Mouse (Mus musculus) liver, embryonic 13.5 days (tissue): ENCODE data around the gene Slc47a2. TPM values are rescaled to one million over a fixed set of nuclear protein-coding genes. Genes with fewer than 3 reads are reported as not detected.

ENCODE experiments used
- ATAC-seq: fragments of 200-750 bp; cut with Nextera tagmentation; 2 replicates; pipeline ENCODE4 v1.8.0; 2017; ENCODE audit warnings: low read depth, mild to moderate bottlenecking, moderate number of reproducible peaks, moderate library complexity
- DNase-seq: peaks from one replicate; pipeline ENCODE4 v3.0.0; 2022
- H3K27ac ChIP-seq: fragments of 300-500 bp; sonication (generic); 2 replicates; pipeline ENCODE4 v1.5.1; 2015; ENCODE audit warnings: moderate library complexity, mild to moderate bottlenecking, inconsistent platforms
- H3K27me3 ChIP-seq: fragments of 300-500 bp; sonication (generic); 2 replicates; pipeline ENCODE4 v1.6.1; 2015; ENCODE audit warnings: mild to moderate bottlenecking, inconsistent platforms
- H3K36me3 ChIP-seq: fragments of 300-500 bp; sonication (generic); 2 replicates; pipeline ENCODE4 v1.6.1; 2015; ENCODE audit warnings: mild to moderate bottlenecking, inconsistent platforms
- H3K4me1 ChIP-seq: fragments of 300-500 bp; sonication (generic); replicated peaks from 2 replicates; pipeline ENCODE4 v1.6.1; 2015; ENCODE audit warnings: inconsistent platforms
- H3K4me2 ChIP-seq: fragments of 300-500 bp; sonication (generic); 2 replicates; pipeline ENCODE4 v1.6.1; 2015; ENCODE audit warnings: inconsistent platforms, mild to moderate bottlenecking, moderate library complexity
- H3K4me3 ChIP-seq: fragments of 300-500 bp; sonication (generic); replicated peaks from 2 replicates; pipeline ENCODE4 v1.5.1; 2015; ENCODE audit warnings: mild to moderate bottlenecking, inconsistent platforms
- H3K9ac ChIP-seq: fragments of 300-500 bp; sonication (generic); 2 replicates; pipeline ENCODE4 v1.6.1; 2015; ENCODE audit warnings: mild to moderate bottlenecking, inconsistent platforms
- H3K9me3 ChIP-seq: fragments of 300-500 bp; sonication (generic); replicated peaks from 2 replicates; pipeline ENCODE4 v1.6.1; 2016; ENCODE audit warnings: inconsistent platforms
- WGBS: fragments of 180-500 bp; shearing (Covaris S2); methylation state at CpG from one replicate; pipeline ENCODE4 v1.1.7; 2015; ENCODE audit not compliant: insufficient replicate concordance; 5-methylcytosine and 5-hydroxymethylcytosine counted together
- polyA plus RNA-seq: library from polyadenylated mRNA; unstranded; fragments of >200 nt; fragmentation: Nextera tagmentation; extraction: Ambion mirVana; gene quantifications from 2 replicates; pipeline ENCODE4 v1.2.1, GENCODE M21; 2015

The Slc47a2 gene
- polyA plus RNA-seq, 1 experiment from 2014 or later, result 0.09 TPM

GRCm38 (mm10) chr11:61278445-61279077 is 64.1 kb downstream of the Slc47a2 start:
- Histone ChIP-seq H3K9me3 (no peaks in the 10 kb centered on the region), H3K4me2 (no peak overlapping the region), H3K9ac (no peak overlapping the region), H3K4me3 (no peak overlapping the region), H3K27me3 (no peaks in the 10 kb centered on the region), H3K36me3 (no peaks in the 10 kb centered on the region), H3K4me1 (peaks cover 32% of the 10 kb centered on the region), H3K27ac (no peak overlapping the region)
- WGBS, result 47% methylated on average over 8 of the region's 8 CpGs
- ATAC-seq (no peak), DNase-seq (no peak)

DNA sequence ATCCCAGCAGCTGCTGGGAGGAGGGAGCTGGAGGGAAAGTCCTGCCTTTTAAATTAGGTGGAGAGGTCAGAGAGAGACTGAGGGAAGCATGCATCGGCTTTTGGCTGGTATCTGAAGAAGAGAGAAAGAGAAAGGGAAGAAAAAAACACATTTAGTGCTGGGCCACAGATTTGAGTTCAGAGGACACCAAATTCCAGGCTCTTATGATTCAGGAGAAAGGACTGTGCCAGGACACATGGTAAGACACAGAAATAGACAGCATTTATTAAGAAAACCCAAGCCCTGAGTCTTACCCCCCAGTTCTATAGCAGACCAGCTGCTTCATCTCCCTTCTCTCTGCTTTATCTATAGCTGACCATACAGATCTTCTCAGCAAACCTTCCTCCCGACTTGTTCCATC is 64.7 kb downstream of the Slc47a2 start:
- Histone ChIP-seq H3K27ac (no peak overlapping the region), H3K9ac (no peak overlapping the region), H3K27me3 (no peaks in the 10 kb centered on the region), H3K36me3 (no peaks in the 10 kb centered on the region), H3K4me1 (peaks cover 32% of the 10 kb centered on the region), H3K4me2 (no peak overlapping the region), H3K4me3 (no peak overlapping the region), H3K9me3 (no peaks in the 10 kb centered on the region)
- DNase-seq (no peak), ATAC-seq (no peak)
- 34% methylated on average over 2 of the region's 2 CpGs for WGBS

- Histone ChIP-seq H3K4me2 (no peak overlapping the region), H3K4me3 (no peak overlapping the region), H3K27ac (no peak overlapping the region), H3K9me3 (no peaks in the 10 kb centered on the region), H3K36me3 (no peaks in the 10 kb centered on the region), H3K4me1 (peaks cover 32% of the 10 kb centered on the region), H3K9ac (no peak overlapping the region), H3K27me3 (no peaks in the 10 kb centered on the region)
- ATAC-seq (no peak), DNase-seq (no peak)
- 29% methylated on average over 3 of the region's 3 CpGs for WGBS
These were observed 66.2 kb downstream of the Slc47a2 start for GRCm38 (mm10) chr11:61276482-61276881.

DNA sequence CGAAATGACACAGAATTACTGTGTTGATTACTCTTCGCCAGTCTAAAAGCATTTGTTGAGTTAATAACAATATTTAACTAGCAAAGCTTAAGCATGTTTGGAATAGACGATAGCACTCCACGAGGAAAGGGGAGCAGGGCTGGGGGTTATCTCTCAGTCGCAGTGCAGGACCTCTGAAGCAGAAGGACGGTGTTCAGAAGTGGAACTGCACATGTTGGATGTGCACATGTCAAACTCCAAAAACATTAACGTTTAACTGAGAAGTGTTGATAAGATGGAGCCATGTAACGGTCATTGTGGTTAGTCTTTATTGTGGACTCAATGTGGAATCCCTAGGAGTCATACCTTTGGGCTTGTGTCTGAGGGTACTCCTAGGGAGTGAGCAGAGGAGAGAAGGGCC is 67.6 kb downstream of the Slc47a2 start:
- 21% methylated on average over 8 of the region's 8 CpGs for WGBS
- Histone ChIP-seq H3K4me1 (peaks cover 32% of the 10 kb centered on the region), H3K27ac (no peak overlapping the region), H3K36me3 (no peaks in the 10 kb centered on the region), H3K4me3 (no peak overlapping the region), H3K4me2 (no peak overlapping the region), H3K27me3 (no peaks in the 10 kb centered on the region), H3K9me3 (no peaks in the 10 kb centered on the region), H3K9ac (no peak overlapping the region)
- ATAC-seq, result peak; percentile 71
- DNase-seq, result peak; percentile 3

- ATAC-seq (no peak), DNase-seq (no peak)
- no peak overlapping the region for H3K27ac ChIP-seq
- no peaks in the 10 kb centered on the region for H3K9me3 ChIP-seq
- H3K27me3 ChIP-seq, result no peaks in the 10 kb centered on the region
- peaks cover 37% of the 10 kb centered on the region for H3K4me1 ChIP-seq
- no peak overlapping the region for H3K4me3 ChIP-seq
- WGBS, result 66% methylated on average over 1 of the region's 1 CpGs
- no peak overlapping the region for H3K9ac ChIP-seq
- H3K4me2 ChIP-seq, result no peak overlapping the region
- no peaks in the 10 kb centered on the region for H3K36me3 ChIP-seq
These were observed 68.2 kb downstream of the Slc47a2 start for GRCm38 (mm10) chr11:61274421-61274820.

GRCm38 (mm10) chr11:61273928-61274327 is 68.7 kb downstream of the Slc47a2 start:
- Histone ChIP-seq H3K4me2 (no peak overlapping the region), H3K4me1 (peaks cover 41% of the 10 kb centered on the region), H3K36me3 (no peaks in the 10 kb centered on the region), H3K27ac (no peak overlapping the region), H3K4me3 (no peak overlapping the region), H3K27me3 (no peaks in the 10 kb centered on the region), H3K9me3 (no peaks in the 10 kb centered on the region), H3K9ac (no peak overlapping the region)
- 75% methylated on average over 2 of the region's 2 CpGs for WGBS
- ATAC-seq (no peak), DNase-seq (no peak)

GRCm38 (mm10) chr11:61271612-61272011 is 71.0 kb downstream of the Slc47a2 start:
- Histone ChIP-seq H3K9ac (no peak overlapping the region), H3K4me2 (no peak overlapping the region), H3K4me3 (no peak overlapping the region), H3K36me3 (no peaks in the 10 kb centered on the region), H3K27ac (no peak overlapping the region), H3K4me1 (peaks cover 49% of the 10 kb centered on the region), H3K9me3 (no peaks in the 10 kb centered on the region), H3K27me3 (no peaks in the 10 kb centered on the region)
- ATAC-seq (no peak), DNase-seq (no peak)

- Histone ChIP-seq H3K27ac (no peak overlapping the region), H3K4me3 (no peak overlapping the region), H3K36me3 (no peaks in the 10 kb centered on the region), H3K27me3 (no peaks in the 10 kb centered on the region), H3K9ac (no peak overlapping the region), H3K4me2 (no peak overlapping the region), H3K4me1 (peaks cover 51% of the 10 kb centered on the region), H3K9me3 (no peaks in the 10 kb centered on the region)
- WGBS, result 73% methylated on average over 5 of the region's 5 CpGs
- no peak for DNase-seq
- no peak for ATAC-seq
These were observed 72.3 kb downstream of the Slc47a2 start for GRCm38 (mm10) chr11:61270406-61270805.

GRCm38 (mm10) chr11:61268626-61269349 is 73.9 kb downstream of the Slc47a2 start:
- H3K27ac ChIP-seq, result peak overlapping the region; percentile 60; the same call in 1 of the 2 replicates
- H3K9me3 ChIP-seq, result no peaks in the 10 kb centered on the region
- H3K36me3 ChIP-seq, result peaks cover 10% of the 10 kb centered on the region; the same call in 1 of the 2 replicates
- H3K27me3 ChIP-seq, result no peaks in the 10 kb centered on the region
- no peak overlapping the region for H3K9ac ChIP-seq
- ATAC-seq (no peak), DNase-seq (no peak)
- H3K4me1 ChIP-seq, result peaks cover 50% of the 10 kb centered on the region
- H3K4me3 ChIP-seq, result no peak overlapping the region
- H3K4me2 ChIP-seq, result no peak overlapping the region
- WGBS, result 55% methylated on average over 6 of the region's 6 CpGs

DNA sequence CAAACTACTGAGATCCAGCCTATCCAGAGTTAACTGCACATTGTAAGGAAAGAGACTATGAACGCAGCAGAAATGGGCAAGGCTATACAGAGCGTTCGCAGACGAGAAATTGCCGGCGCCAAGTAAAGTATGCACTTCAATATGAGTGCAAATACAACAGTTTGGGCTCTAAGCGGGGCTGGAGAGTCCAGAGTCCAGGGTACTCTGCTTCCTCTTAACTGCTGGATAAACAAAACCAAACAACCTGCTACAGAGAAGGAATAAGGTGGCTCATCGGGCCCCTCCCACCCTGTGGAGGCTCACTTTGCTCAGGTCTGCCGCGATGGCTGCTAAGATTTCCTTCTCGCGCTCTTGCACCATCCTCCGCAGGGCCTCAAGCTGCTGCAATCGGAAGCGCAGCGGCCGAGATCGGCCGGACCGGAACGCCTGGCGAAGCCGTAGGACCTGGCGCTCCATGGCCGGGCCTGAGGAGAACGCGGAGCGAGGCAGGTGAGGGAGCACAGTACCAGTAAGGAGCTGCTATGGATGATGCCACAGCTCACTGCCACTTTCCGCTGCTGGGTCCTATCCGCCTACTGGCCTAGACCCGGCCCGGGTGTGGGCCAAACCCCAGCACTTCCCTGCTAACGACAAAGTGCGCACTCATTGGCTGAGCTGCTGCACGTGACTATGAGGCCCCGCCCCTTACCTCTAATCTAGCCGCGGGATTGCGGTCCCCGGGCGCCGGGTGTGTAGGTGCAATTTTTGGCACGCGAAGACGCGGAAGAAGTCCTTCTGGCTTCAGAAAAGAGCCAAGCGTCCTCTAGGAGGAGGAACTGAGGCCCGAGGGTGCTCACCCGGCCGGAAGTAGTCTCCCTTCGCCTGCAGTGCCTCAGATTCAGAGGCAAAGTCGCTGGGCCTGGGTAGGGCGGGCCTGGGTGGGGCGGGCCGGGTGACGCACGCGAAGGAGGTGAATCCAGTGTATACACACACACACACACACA is 75.8 kb downstream of the Slc47a2 start, which contains the start of gene Aldh3a2:
TSS of gene Aldh3a2 (minus strand) at position 914 of the 983 bp plus-strand sequence.
- Histone ChIP-seq H3K9ac (peak within 1 kb of the TSS; percentile 84), H3K4me3 (peak within 1 kb of the TSS; percentile 80), H3K4me1 (peaks cover 50% of the 10 kb centered on the region), H3K4me2 (peak within 1 kb of the TSS; percentile 93), H3K9me3 (no peaks in the 10 kb centered on the region), H3K36me3 (peaks cover 24% of the 10 kb centered on the region), H3K27me3 (no peaks in the 10 kb centered on the region), H3K27ac (peak within 1 kb of the TSS; percentile 91)
- peak; percentile 96 for ATAC-seq
- peak; percentile 93 for DNase-seq
- under 1% methylated on average over 58 of the region's 58 CpGs for WGBS

- 76% methylated on average over 1 of the region's 1 CpGs for WGBS
- DNase-seq, result no peak
- Histone ChIP-seq H3K9ac (no peak overlapping the region), H3K27me3 (no peaks in the 10 kb centered on the region), H3K36me3 (peaks cover 47% of the 10 kb centered on the region), H3K27ac (no peak overlapping the region), H3K9me3 (no peaks in the 10 kb centered on the region), H3K4me1 (peaks cover 40% of the 10 kb centered on the region), H3K4me2 (no peak overlapping the region), H3K4me3 (no peak overlapping the region)
- no peak for ATAC-seq
These were observed 78.8 kb downstream of the Slc47a2 start for GRCm38 (mm10) chr11:61263841-61264240.
